Mouse (Mus musculus) liver, adult (tissue): Measurements from ENCODE around the gene Nop2.

Experiments
- GATA4 ChIP-seq: IDR thresholded peaks from 2 replicates; pipeline ENCODE4 v1.6.1; 2014; ENCODE audit warnings: mild to moderate bottlenecking, low read length; ENCODE audit not compliant: insufficient replicate concordance

Nop2 gene

GRCm38 (mm10) chr6:125143128-125143527, 11.4 kb downstream of the Nop2 start:
- no peak for TF ChIP-seq GATA4

- no peak for TF ChIP-seq GATA4
Observed at GRCm38 (mm10) chr6:125143904-125144303, 12.2 kb downstream of the Nop2 start.

GRCm38 (mm10) chr6:125145001-125145400, 13.3 kb downstream of the Nop2 start, which contains the start of gene Iffo1:
Iffo1 (plus strand) TSS chr6:125145241.
- no peak for TF ChIP-seq GATA4

- no peak for TF ChIP-seq GATA4
Observed at GRCm38 (mm10) chr6:125145479-125145951, 13.8 kb downstream of the Nop2 start.

- TF ChIP-seq GATA4, result no peak
Observed at GRCm38 (mm10) chr6:125146148-125146547, 14.4 kb downstream of the Nop2 start.

GRCm38 (mm10) chr6:125146797-125147196, 15.1 kb downstream of the Nop2 start:
- no peak for TF ChIP-seq GATA4

GRCm38 (mm10) chr6:125147329-125147728, 15.6 kb downstream of the Nop2 start:
- no peak for TF ChIP-seq GATA4

GRCm38 (mm10) chr6:125148251-125148925, 16.7 kb downstream of the Nop2 start:
- TF ChIP-seq GATA4, result peak; percentile 95; the same call in 1 of the 2 replicates

- no peak for TF ChIP-seq GATA4
Observed at GRCm38 (mm10) chr6:125148926-125149568, 17.3 kb downstream of the Nop2 start.

- no peak for TF ChIP-seq GATA4
Observed at GRCm38 (mm10) chr6:125149569-125149950, 17.9 kb downstream of the Nop2 start.

GRCm38 (mm10) chr6:125152212-125153017, 20.7 kb downstream of the Nop2 start:
- no peak for TF ChIP-seq GATA4

GRCm38 (mm10) chr6:125153018-125153389, 21.3 kb downstream of the Nop2 start:
- TF ChIP-seq GATA4, result no peak

GRCm38 (mm10) chr6:125153682-125154081, 22.0 kb downstream of the Nop2 start:
- TF ChIP-seq GATA4, result no peak

GRCm38 (mm10) chr6:125154550-125154949, 22.8 kb downstream of the Nop2 start:
- TF ChIP-seq GATA4, result no peak

- TF ChIP-seq GATA4, result no peak
Observed at GRCm38 (mm10) chr6:125155262-125155661, 23.6 kb downstream of the Nop2 start.

- no peak for TF ChIP-seq GATA4
Observed at GRCm38 (mm10) chr6:125156491-125156890, 24.8 kb downstream of the Nop2 start.

GRCm38 (mm10) chr6:125156903-125157614, 25.4 kb downstream of the Nop2 start:
- TF ChIP-seq GATA4, result no peak
